Mouse (Mus musculus) cerebellum, adult (tissue): ENCODE results near the gene Ggt5.

Experiments used
- ATAC-seq: cut with Nextera tagmentation; 2 replicates; pipeline ENCODE4 v1.9.2; 2017; ENCODE audit warnings: mild to moderate bottlenecking, moderate library complexity, mixed read lengths; ENCODE audit not compliant: insufficient number of reproducible peaks, low FRiP score, low TSS enrichment

The Ggt5 gene

GRCm38 (mm10) chr10:75648091-75648490 lies 59.0 kb downstream of the Ggt5 start:
- ATAC-seq: no peak

GRCm38 (mm10) chr10:75649001-75649400 lies 59.9 kb downstream of the Ggt5 start:
- no peak for ATAC-seq

- no peak for ATAC-seq
These were observed 60.4 kb downstream of the Ggt5 start for GRCm38 (mm10) chr10:75649406-75649995.

GRCm38 (mm10) chr10:75650306-75650902 lies 61.3 kb downstream of the Ggt5 start:
- ATAC-seq: no peak

- no peak for ATAC-seq
These were observed 62.4 kb downstream of the Ggt5 start for GRCm38 (mm10) chr10:75651381-75652068.

- no peak for ATAC-seq
These were observed 64.9 kb downstream of the Ggt5 start for GRCm38 (mm10) chr10:75654053-75654452.

GRCm38 (mm10) chr10:75657165-75657564 lies 68.0 kb downstream of the Ggt5 start:
- ATAC-seq: no peak

GRCm38 (mm10) chr10:75657772-75658171 lies 68.6 kb downstream of the Ggt5 start:
- ATAC-seq: no peak

- no peak for ATAC-seq
These were observed 72.2 kb downstream of the Ggt5 start for GRCm38 (mm10) chr10:75661381-75661780.

- no peak for ATAC-seq
These were observed 72.7 kb downstream of the Ggt5 start for GRCm38 (mm10) chr10:75661876-75662275.

GRCm38 (mm10) chr10:75662575-75662974 lies 73.4 kb downstream of the Ggt5 start:
- peak; percentile 70 for ATAC-seq

- ATAC-seq: no peak
These were observed 75.6 kb downstream of the Ggt5 start for GRCm38 (mm10) chr10:75664673-75665270.

- ATAC-seq: no peak
These were observed 77.4 kb downstream of the Ggt5 start for GRCm38 (mm10) chr10:75666451-75667030.
